Mouse (Mus musculus) urinary bladder, postnatal 25 days (tissue): Measurements from ENCODE around the gene Zfp36l1.

Experiments
- DNase-seq: peaks from one replicate; pipeline ENCODE4 v3.0.0; 2022; ENCODE audit warnings: low spot score

The Zfp36l1 gene

GRCm38 (mm10) chr12:80109753-80110545 lies 2.9 kb downstream of the Zfp36l1 start:
- DNase-seq, result peak; percentile 34

GRCm38 (mm10) chr12:80108896-80109668 lies 3.7 kb downstream of the Zfp36l1 start:
- DNase-seq, result peak; percentile 83

GRCm38 (mm10) chr12:80106896-80107667 lies 5.7 kb downstream of the Zfp36l1 start:
- DNase-seq, result no peak

GRCm38 (mm10) chr12:80106138-80106895 lies 6.5 kb downstream of the Zfp36l1 start:
- DNase-seq, result no peak

GRCm38 (mm10) chr12:80103521-80103973 lies 9.3 kb downstream of the Zfp36l1 start:
- peak; percentile 57 for DNase-seq

GRCm38 (mm10) chr12:80103089-80103488 lies 9.7 kb downstream of the Zfp36l1 start:
- DNase-seq, result no peak

GRCm38 (mm10) chr12:80098825-80099224 lies 14.0 kb downstream of the Zfp36l1 start:
- no peak for DNase-seq

GRCm38 (mm10) chr12:80096734-80097133 lies 16.1 kb downstream of the Zfp36l1 start:
- DNase-seq, result no peak

- no peak for DNase-seq
Measured at GRCm38 (mm10) chr12:80092787-80093186, 20.0 kb downstream of the Zfp36l1 start.

- DNase-seq, result no peak
Measured at GRCm38 (mm10) chr12:80091080-80091479, 21.7 kb downstream of the Zfp36l1 start.

- no peak for DNase-seq
Measured at GRCm38 (mm10) chr12:80090529-80090928, 22.3 kb downstream of the Zfp36l1 start.

- DNase-seq, result no peak
Measured at GRCm38 (mm10) chr12:80088143-80088542, 24.7 kb downstream of the Zfp36l1 start.

GRCm38 (mm10) chr12:80084446-80085112 lies 28.2 kb downstream of the Zfp36l1 start:
- no peak for DNase-seq

GRCm38 (mm10) chr12:80083937-80084336 lies 28.9 kb downstream of the Zfp36l1 start:
- peak; percentile 43 for DNase-seq

- DNase-seq, result no peak
Measured at GRCm38 (mm10) chr12:80083133-80083821, 29.5 kb downstream of the Zfp36l1 start.

- DNase-seq, result no peak
Measured at GRCm38 (mm10) chr12:80082730-80083129, 30.1 kb downstream of the Zfp36l1 start.

- no peak for DNase-seq
Measured at GRCm38 (mm10) chr12:80081440-80081839, 31.4 kb downstream of the Zfp36l1 start.

GRCm38 (mm10) chr12:80079937-80080336 lies 32.9 kb downstream of the Zfp36l1 start:
- no peak for DNase-seq

GRCm38 (mm10) chr12:80074331-80074730 lies 38.5 kb downstream of the Zfp36l1 start:
- DNase-seq, result no peak

GRCm38 (mm10) chr12:80070534-80071287 lies 42.1 kb downstream of the Zfp36l1 start:
- no peak for DNase-seq
